Mouse (Mus musculus) liver, embryonic 14.5 days (tissue): ENCODE measurements around the gene Dapk3.

Experiments used
- CTCF ChIP-seq: IDR thresholded peaks from 2 replicates; pipeline ENCODE4 v1.5.1; 2016; ENCODE audit warnings: antibody characterized with exemption, low read depth, control low read depth
- EP300 ChIP-seq: IDR thresholded peaks from 2 replicates; pipeline ENCODE4 v1.6.1; 2016; ENCODE audit warnings: antibody characterized with exemption, low read depth

GRCm38 (mm10) chr10:81168521-81169244, 14.1 kb upstream of the Dapk3 start:
- no peak for TF ChIP-seq EP300
- no peak for TF ChIP-seq CTCF
